Mouse (Mus musculus) forebrain, embryonic 14.5 days (tissue): ENCODE results near the gene Me3. TPM values are rescaled to one million over a fixed set of nuclear protein-coding genes. Genes with fewer than 3 reads are reported as not detected.

Experiments used
- ATAC-seq: fragments of 200-750 bp; cut with Nextera tagmentation; 2 replicates; pipeline ENCODE4 v1.8.0; 2017; ENCODE audit warnings: mild to moderate bottlenecking, moderate library complexity
- DNase-seq: peaks from one replicate; pipeline ENCODE4 v3.0.0-alpha.2; 2015; ENCODE audit warnings: low spot score
- H3K27ac ChIP-seq: fragments of 300-500 bp; sonication (generic); 2 replicates; pipeline ENCODE4 v1.5.1; 2014; ENCODE audit warnings: low read depth, mild to moderate bottlenecking, control low read depth, low read length, moderate library complexity
- H3K27me3 ChIP-seq: fragments of 300-500 bp; sonication (generic); replicated peaks from 2 replicates; pipeline ENCODE4 v1.6.1; 2014; ENCODE audit warnings: low read length, control low read depth, mixed read lengths; ENCODE audit not compliant: control insufficient read depth, insufficient read depth
- H3K36me3 ChIP-seq: fragments of 300-500 bp; sonication (generic); 2 replicates; pipeline ENCODE4 v1.6.1; 2014; ENCODE audit warnings: low read length, control low read depth; ENCODE audit not compliant: control insufficient read depth, insufficient read depth
- H3K4me1 ChIP-seq: fragments of 300-500 bp; sonication (generic); 2 replicates; pipeline ENCODE4 v1.6.1; 2014; ENCODE audit warnings: antibody characterized with exemption, low read length, control low read depth; ENCODE audit not compliant: control insufficient read depth, insufficient read depth
- H3K4me2 ChIP-seq: fragments of 300-500 bp; sonication (generic); 2 replicates; pipeline ENCODE4 v1.6.1; 2014; ENCODE audit warnings: mild to moderate bottlenecking, control low read depth, low read length
- H3K4me3 ChIP-seq: fragments of 300-500 bp; sonication (generic); 2 replicates; pipeline ENCODE4 v1.5.1; 2014; ENCODE audit warnings: low read depth, low read length, control low read depth
- H3K9ac ChIP-seq: fragments of 300-500 bp; sonication (generic); 2 replicates; pipeline ENCODE4 v1.6.1; 2014; ENCODE audit warnings: mild to moderate bottlenecking, low read length, control low read depth, moderate library complexity
- H3K9me3 ChIP-seq: fragments of 300-500 bp; sonication (generic); replicated peaks from 2 replicates; pipeline ENCODE4 v1.6.1; 2016; ENCODE audit warnings: low read length, control low read depth, mixed read lengths; ENCODE audit not compliant: control insufficient read depth
- WGBS: fragments of 180-500 bp; shearing (Covaris S2); extraction: QIAGEN DNeasy Blood & Tissue Kit; methylation state at CpG from one replicate; pipeline ENCODE4 v1.1.7; 2014; 5-methylcytosine and 5-hydroxymethylcytosine counted together
- polyA plus RNA-seq: library from polyadenylated mRNA; unstranded; fragments of >200 nt; fragmentation: Nextera tagmentation; extraction: Ambion mirVana; gene quantifications from 2 replicates; pipeline ENCODE4 v1.2.1, GENCODE M21; 2014

The Me3 gene
- polyA plus RNA-seq, 1 experiment from 2014 or later: 3.2 TPM

GRCm38 (mm10) chr7:89677850-89678249 is 45.7 kb downstream of the Me3 start:
- ATAC-seq (peak; percentile 76), DNase-seq (peak; percentile 66)
- Histone ChIP-seq H3K4me2 (no peak overlapping the region), H3K36me3 (no peaks in the 10 kb centered on the region), H3K27me3 (no peaks in the 10 kb centered on the region), H3K4me1 (peaks cover 6% of the 10 kb centered on the region; the same call in 1 of the 2 replicates), H3K9ac (no peak overlapping the region), H3K4me3 (no peak overlapping the region), H3K9me3 (no peaks in the 10 kb centered on the region), H3K27ac (no peak overlapping the region)
- WGBS: 19% methylated on average over 1 of the region's 1 CpGs

- DNase-seq (no peak), ATAC-seq (no peak)
- no peaks in the 10 kb centered on the region for H3K9me3 ChIP-seq
- H3K27me3 ChIP-seq: no peaks in the 10 kb centered on the region
- no peaks in the 10 kb centered on the region for H3K36me3 ChIP-seq
- 90% methylated on average over 5 of the region's 5 CpGs for WGBS
- no peak overlapping the region for H3K9ac ChIP-seq
- no peak overlapping the region for H3K4me3 ChIP-seq
- peaks cover 6% of the 10 kb centered on the region; the same call in 1 of the 2 replicates for H3K4me1 ChIP-seq
- H3K4me2 ChIP-seq: no peak overlapping the region
- no peak overlapping the region for H3K27ac ChIP-seq
These were observed 46.5 kb downstream of the Me3 start for GRCm38 (mm10) chr7:89678719-89679118.

- Histone ChIP-seq H3K9ac (no peak overlapping the region), H3K36me3 (no peaks in the 10 kb centered on the region), H3K27ac (no peak overlapping the region), H3K4me2 (no peak overlapping the region), H3K4me1 (peaks cover 6% of the 10 kb centered on the region; the same call in 1 of the 2 replicates), H3K4me3 (no peak overlapping the region), H3K27me3 (no peaks in the 10 kb centered on the region), H3K9me3 (no peaks in the 10 kb centered on the region)
- 68% methylated on average over 6 of the region's 6 CpGs for WGBS
- ATAC-seq: no peak
- DNase-seq: no peak
These were observed 46.9 kb downstream of the Me3 start for GRCm38 (mm10) chr7:89679139-89679538.

GRCm38 (mm10) chr7:89679621-89680140 is 47.5 kb downstream of the Me3 start:
- 11% methylated on average over 2 of the region's 2 CpGs for WGBS
- no peaks in the 10 kb centered on the region for H3K9me3 ChIP-seq
- no peaks in the 10 kb centered on the region for H3K36me3 ChIP-seq
- peak; percentile 29 for DNase-seq
- no peak overlapping the region for H3K9ac ChIP-seq
- no peak overlapping the region for H3K4me2 ChIP-seq
- no peak for ATAC-seq
- H3K27me3 ChIP-seq: no peaks in the 10 kb centered on the region
- no peak overlapping the region for H3K4me3 ChIP-seq
- peaks cover 6% of the 10 kb centered on the region; the same call in 1 of the 2 replicates for H3K4me1 ChIP-seq
- no peak overlapping the region for H3K27ac ChIP-seq

GRCm38 (mm10) chr7:89680891-89681290 is 48.7 kb downstream of the Me3 start:
- DNase-seq (no peak), ATAC-seq (no peak)
- 71% methylated on average over 3 of the region's 3 CpGs for WGBS
- Histone ChIP-seq H3K4me1 (peaks cover 6% of the 10 kb centered on the region; the same call in 1 of the 2 replicates), H3K9me3 (no peaks in the 10 kb centered on the region), H3K9ac (no peak overlapping the region), H3K4me2 (no peak overlapping the region), H3K27me3 (no peaks in the 10 kb centered on the region), H3K36me3 (no peaks in the 10 kb centered on the region), H3K4me3 (no peak overlapping the region), H3K27ac (no peak overlapping the region)

GRCm38 (mm10) chr7:89681666-89682470 is 49.7 kb downstream of the Me3 start:
- DNase-seq (no peak), ATAC-seq (no peak)
- WGBS: 76% methylated on average over 10 of the region's 10 CpGs

GRCm38 (mm10) chr7:89698186-89698585 is 66.0 kb downstream of the Me3 start:
- Histone ChIP-seq H3K4me3 (no peak overlapping the region), H3K9ac (no peak overlapping the region), H3K27ac (no peak overlapping the region), H3K4me1 (peaks cover 3% of the 10 kb centered on the region; the same call in 1 of the 2 replicates), H3K4me2 (no peak overlapping the region), H3K36me3 (no peaks in the 10 kb centered on the region), H3K27me3 (no peaks in the 10 kb centered on the region), H3K9me3 (no peaks in the 10 kb centered on the region)
- peak; percentile 57; the same call in 1 of the 2 replicates for ATAC-seq
- peak; percentile 54 for DNase-seq

More at GRCm38 (mm10) chr7:89681666-89682470, 49.7 kb downstream of the Me3 start:
- H3K27me3 ChIP-seq: no peaks in the 10 kb centered on the region
- H3K4me3 ChIP-seq: no peak overlapping the region
- no peak overlapping the region for H3K4me2 ChIP-seq
- no peak overlapping the region for H3K9ac ChIP-seq
- H3K36me3 ChIP-seq: no peaks in the 10 kb centered on the region
- H3K4me1 ChIP-seq: peaks cover 6% of the 10 kb centered on the region; the same call in 1 of the 2 replicates
- H3K27ac ChIP-seq: no peak overlapping the region
- H3K9me3 ChIP-seq: no peaks in the 10 kb centered on the region

GRCm38 (mm10) chr7:89699668-89700350 is 67.6 kb downstream of the Me3 start:
- no peak overlapping the region for H3K4me3 ChIP-seq
- no peak overlapping the region for H3K27ac ChIP-seq
- DNase-seq: peak; percentile 58
- H3K4me2 ChIP-seq: no peak overlapping the region
- H3K9me3 ChIP-seq: no peaks in the 10 kb centered on the region
- peaks cover 3% of the 10 kb centered on the region; the same call in 1 of the 2 replicates for H3K4me1 ChIP-seq
- ATAC-seq: peak; percentile 68
- H3K9ac ChIP-seq: no peak overlapping the region
- H3K36me3 ChIP-seq: no peaks in the 10 kb centered on the region
- no peaks in the 10 kb centered on the region for H3K27me3 ChIP-seq
- 62% methylated on average over 5 of the region's 5 CpGs for WGBS
